Mouse (Mus musculus) adrenal gland, postnatal 4 days (tissue): ENCODE measurements around the gene Adgrf1. TPM values are rescaled to one million over a fixed set of nuclear protein-coding genes. Genes with fewer than 3 reads are reported as not detected.

Experiments
- DNase-seq, 2 experiments: peaks; one replicate each; pipeline ENCODE4 v3.0.0; 2021 to 2022; ENCODE audit warnings: low spot score in 2 of 2, mixed read lengths in 2 of 2
- long read RNA-seq, 2 experiments: library from polyadenylated mRNA; stranded (forward); transcript quantifications; one replicate each; pipeline ENCODE4 v2.0.0; 2021
- total RNA-seq, 2 experiments: library from RNA; stranded (reverse); gene quantifications; 2 replicates each; pipeline ENCODE4 v1.2.3; 2021

Adgrf1 gene
- total RNA-seq: under 1 TPM; 0.59 to 0.64 TPM
- long read RNA-seq, experiment 1: 0 reads
- long read RNA-seq, experiment 2: 0 reads

GRCm38 (mm10) chr17:43270161-43270560 lies at the start of gene Adgrf1:
TSS of gene Adgrf1 (plus strand) at chr17:43270329.
- no peak for DNase-seq

- no peak for DNase-seq
Observed at GRCm38 (mm10) chr17:43226101-43226500, 44.0 kb upstream of the Adgrf1 start.

GRCm38 (mm10) chr17:43229621-43230513 lies 40.3 kb upstream of the Adgrf1 start:
- DNase-seq: peak in 1 of 2 experiments; percentile 35

GRCm38 (mm10) chr17:43230821-43231220 lies 39.3 kb upstream of the Adgrf1 start:
- no peak for DNase-seq

GRCm38 (mm10) chr17:43232769-43233168 lies 37.4 kb upstream of the Adgrf1 start:
- no peak for DNase-seq

- DNase-seq: no peak
Observed at GRCm38 (mm10) chr17:43236656-43237250, 33.4 kb upstream of the Adgrf1 start.

GRCm38 (mm10) chr17:43239035-43239434 lies 31.1 kb upstream of the Adgrf1 start:
- DNase-seq: no peak

- peak; percentile 10 to 57 for DNase-seq
Observed at GRCm38 (mm10) chr17:43241134-43241533, 29.0 kb upstream of the Adgrf1 start.

- no peak for DNase-seq
Observed at GRCm38 (mm10) chr17:43242609-43243008, 27.5 kb upstream of the Adgrf1 start.

GRCm38 (mm10) chr17:43245364-43245763 lies 24.8 kb upstream of the Adgrf1 start:
- no peak for DNase-seq

GRCm38 (mm10) chr17:43247245-43247644 lies 22.9 kb upstream of the Adgrf1 start:
- no peak for DNase-seq

- DNase-seq: no peak
Observed at GRCm38 (mm10) chr17:43249645-43250044, 20.5 kb upstream of the Adgrf1 start.

GRCm38 (mm10) chr17:43251249-43252125 lies 18.6 kb upstream of the Adgrf1 start:
- DNase-seq: peak in 1 of 2 experiments; percentile 20

- no peak for DNase-seq
Observed at GRCm38 (mm10) chr17:43252846-43253245, 17.3 kb upstream of the Adgrf1 start.

GRCm38 (mm10) chr17:43254261-43254660 lies 15.9 kb upstream of the Adgrf1 start:
- DNase-seq: no peak

- DNase-seq: no peak
Observed at GRCm38 (mm10) chr17:43256536-43257135, 13.5 kb upstream of the Adgrf1 start.

GRCm38 (mm10) chr17:43257699-43258098 lies 12.4 kb upstream of the Adgrf1 start:
- DNase-seq: no peak

- DNase-seq: no peak
Observed at GRCm38 (mm10) chr17:43261937-43262336, 8.2 kb upstream of the Adgrf1 start.

GRCm38 (mm10) chr17:43264739-43265138 lies 5.4 kb upstream of the Adgrf1 start:
- DNase-seq: no peak

- peak; percentile 29 to 56 for DNase-seq
Observed at GRCm38 (mm10) chr17:43265178-43265837, 4.8 kb upstream of the Adgrf1 start.
